Mouse (Mus musculus): Measurements from ENCODE around the gene Ttll1. TPM values are rescaled to one million over a fixed set of nuclear protein-coding genes. Genes with fewer than 3 reads are reported as not detected.

The Ttll1 gene
- polyA plus RNA-seq, 1 experiment from 2014 or later: 74.7 TPM

DNA sequence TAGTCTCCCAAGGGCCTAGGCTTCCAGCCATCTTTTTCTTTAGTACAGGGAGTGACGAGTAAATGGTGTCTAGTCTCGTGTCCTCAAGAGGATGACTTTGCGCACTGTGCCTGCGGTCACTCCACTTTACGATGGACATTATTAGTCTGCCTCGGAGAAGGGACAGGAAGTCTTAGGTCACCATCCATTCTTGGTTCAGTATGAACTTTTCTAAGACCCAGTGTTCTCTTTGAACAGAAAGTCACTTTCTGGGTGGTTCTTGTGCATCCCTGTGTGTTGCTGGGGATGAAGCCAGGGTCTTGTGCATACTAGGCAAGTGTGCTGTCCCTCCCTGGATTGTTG is 25.2 kb upstream of the Ttll1 start:
- ATAC-seq (ENCODE audit: low FRiP score) (no peak), DNase-seq (ENCODE audit: low spot score) (no peak)
- H3K4me2 ChIP-seq (replicated peaks): no peak overlapping the region
- WGBS: 90% methylated on average over 6 of the region's 6 CpGs
- H3K27ac ChIP-seq: no peak overlapping the region
- no peak overlapping the region for H3K9ac ChIP-seq
- H3K4me1 ChIP-seq (replicated peaks; ENCODE audit: control insufficient read depth, insufficient read depth, low read length): no peaks in the 10 kb centered on the region
- no peak overlapping the region for H3K4me3 ChIP-seq (replicated peaks; ENCODE audit: low read length)
- no peaks in the 10 kb centered on the region for H3K9me3 ChIP-seq (ENCODE audit: control insufficient read depth, low read length)
- H3K27me3 ChIP-seq (ENCODE audit: control insufficient read depth, insufficient read depth, low read length): no peaks in the 10 kb centered on the region
- H3K36me3 ChIP-seq (replicated peaks; ENCODE audit: control insufficient read depth, insufficient read depth): no peaks in the 10 kb centered on the region

- H3K4me1 ChIP-seq (replicated peaks; ENCODE audit: control insufficient read depth, insufficient read depth, low read length): no peaks in the 10 kb centered on the region
- no peak overlapping the region for H3K9ac ChIP-seq
- H3K4me3 ChIP-seq (replicated peaks; ENCODE audit: low read length): no peak overlapping the region
- no peaks in the 10 kb centered on the region for H3K9me3 ChIP-seq (ENCODE audit: control insufficient read depth, low read length)
- WGBS: 81% methylated on average over 17 of the region's 17 CpGs
- no peak overlapping the region for H3K4me2 ChIP-seq (replicated peaks)
- DNase-seq (ENCODE audit: low spot score) (no peak), ATAC-seq (ENCODE audit: low FRiP score) (no peak)
- H3K36me3 ChIP-seq (replicated peaks; ENCODE audit: control insufficient read depth, insufficient read depth): no peaks in the 10 kb centered on the region
- no peaks in the 10 kb centered on the region for H3K27me3 ChIP-seq (ENCODE audit: control insufficient read depth, insufficient read depth, low read length)
- no peak overlapping the region for H3K27ac ChIP-seq
These were observed 24.5 kb upstream of the Ttll1 start for GRCm38 (mm10) chr15:83534960-83535889.

DNA sequence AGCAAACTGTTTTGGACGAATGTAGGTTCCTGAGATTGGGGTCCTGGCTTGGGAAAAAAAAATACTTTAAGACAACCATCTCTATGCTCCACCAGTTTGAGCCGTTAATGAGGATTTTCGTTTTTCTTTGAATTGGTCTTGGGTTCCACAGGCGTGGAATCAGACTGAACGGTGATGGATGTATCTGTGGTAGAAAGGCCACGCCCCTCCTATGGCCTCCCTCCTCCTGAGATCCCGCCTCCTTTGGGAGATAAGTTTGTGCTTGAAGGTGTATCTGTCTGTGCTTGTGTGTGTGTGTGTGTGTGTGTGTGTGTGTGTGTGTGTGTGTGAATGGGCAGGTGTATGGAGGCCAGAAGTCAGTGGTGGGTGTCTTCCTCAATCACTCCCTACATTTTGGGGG is 21.9 kb upstream of the Ttll1 start:
- Histone ChIP-seq H3K4me1 (replicated peaks; ENCODE audit: control insufficient read depth, insufficient read depth, low read length) (no peaks in the 10 kb centered on the region), H3K4me3 (replicated peaks; ENCODE audit: low read length) (no peak overlapping the region), H3K27ac (no peak overlapping the region), H3K9ac (no peak overlapping the region), H3K4me2 (replicated peaks) (no peak overlapping the region), H3K9me3 (ENCODE audit: control insufficient read depth, low read length) (no peaks in the 10 kb centered on the region), H3K36me3 (replicated peaks; ENCODE audit: control insufficient read depth, insufficient read depth) (no peaks in the 10 kb centered on the region), H3K27me3 (ENCODE audit: control insufficient read depth, insufficient read depth, low read length) (peaks cover 7% of the 10 kb centered on the region)
- DNase-seq (ENCODE audit: low spot score) (no peak), ATAC-seq (ENCODE audit: low FRiP score) (no peak)
- 81% methylated on average over 7 of the region's 7 CpGs for WGBS

GRCm38 (mm10) chr15:83531961-83532469 is 21.3 kb upstream of the Ttll1 start:
- no peak for ATAC-seq (ENCODE audit: low FRiP score)
- Histone ChIP-seq H3K27ac (no peak overlapping the region), H3K36me3 (replicated peaks; ENCODE audit: control insufficient read depth, insufficient read depth) (no peaks in the 10 kb centered on the region), H3K27me3 (ENCODE audit: control insufficient read depth, insufficient read depth, low read length) (peaks cover 13% of the 10 kb centered on the region), H3K9ac (no peak overlapping the region), H3K4me1 (replicated peaks; ENCODE audit: control insufficient read depth, insufficient read depth, low read length) (no peaks in the 10 kb centered on the region), H3K4me2 (replicated peaks) (no peak overlapping the region), H3K4me3 (replicated peaks; ENCODE audit: low read length) (no peak overlapping the region), H3K9me3 (ENCODE audit: control insufficient read depth, low read length) (no peaks in the 10 kb centered on the region)
- 88% methylated on average over 5 of the region's 5 CpGs for WGBS
- no peak for DNase-seq (ENCODE audit: low spot score)

DNA sequence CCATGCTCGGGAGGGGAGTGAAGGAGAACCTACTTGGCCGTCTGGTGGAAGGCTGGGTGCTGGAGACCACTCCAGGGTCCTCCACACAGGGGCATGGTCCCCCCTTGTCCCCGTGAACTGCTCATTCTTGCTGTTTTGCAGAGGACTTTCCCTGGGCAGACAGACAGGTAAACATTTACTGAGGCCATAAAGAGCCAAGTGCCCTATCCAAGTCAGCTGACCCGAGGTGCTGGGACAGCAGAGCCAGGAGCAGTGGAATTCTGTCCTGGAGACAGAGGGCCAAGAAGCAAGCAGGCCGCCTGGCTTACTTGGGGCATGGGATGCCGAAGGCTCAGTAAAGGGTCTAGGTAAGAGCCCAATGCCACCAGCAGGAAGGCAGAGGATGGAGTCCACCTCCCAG is 20.0 kb upstream of the Ttll1 start:
- Histone ChIP-seq H3K4me3 (replicated peaks; ENCODE audit: low read length) (no peak overlapping the region), H3K27ac (no peak overlapping the region), H3K9me3 (ENCODE audit: control insufficient read depth, low read length) (no peaks in the 10 kb centered on the region), H3K9ac (no peak overlapping the region), H3K36me3 (replicated peaks; ENCODE audit: control insufficient read depth, insufficient read depth) (no peaks in the 10 kb centered on the region), H3K4me1 (replicated peaks; ENCODE audit: control insufficient read depth, insufficient read depth, low read length) (no peaks in the 10 kb centered on the region), H3K4me2 (replicated peaks) (no peak overlapping the region), H3K27me3 (ENCODE audit: control insufficient read depth, insufficient read depth, low read length) (peaks cover 25% of the 10 kb centered on the region)
- DNase-seq (ENCODE audit: low spot score) (no peak), ATAC-seq (ENCODE audit: low FRiP score) (no peak)
- 85% methylated on average over 6 of the region's 6 CpGs for WGBS

DNA sequence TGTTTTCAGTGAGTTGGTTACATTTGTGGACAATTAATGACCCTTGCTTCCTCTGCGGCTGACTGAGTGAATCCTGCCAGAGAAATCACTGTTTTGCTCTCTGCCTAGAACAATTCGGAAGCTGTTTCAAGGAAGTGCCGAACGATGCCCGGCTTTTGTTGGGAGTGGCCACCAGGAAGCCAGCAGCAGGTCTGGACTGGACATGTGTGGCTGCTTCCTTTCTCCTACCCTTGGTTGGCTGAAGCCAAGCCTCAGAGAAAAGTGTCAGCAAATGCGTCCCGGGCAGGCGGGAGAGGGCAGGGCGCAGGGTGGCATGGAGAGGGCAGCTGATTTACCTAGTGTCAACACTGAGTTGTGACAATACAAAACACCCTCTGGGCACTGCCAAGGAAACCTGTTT is 19.5 kb upstream of the Ttll1 start:
- Histone ChIP-seq H3K27me3 (ENCODE audit: control insufficient read depth, insufficient read depth, low read length) (peaks cover 30% of the 10 kb centered on the region), H3K36me3 (replicated peaks; ENCODE audit: control insufficient read depth, insufficient read depth) (no peaks in the 10 kb centered on the region), H3K4me1 (replicated peaks; ENCODE audit: control insufficient read depth, insufficient read depth, low read length) (no peaks in the 10 kb centered on the region), H3K9me3 (ENCODE audit: control insufficient read depth, low read length) (no peaks in the 10 kb centered on the region), H3K4me3 (replicated peaks; ENCODE audit: low read length) (no peak overlapping the region), H3K4me2 (replicated peaks) (no peak overlapping the region), H3K27ac (no peak overlapping the region), H3K9ac (no peak overlapping the region)
- 89% methylated on average over 9 of the region's 9 CpGs for WGBS
- DNase-seq (ENCODE audit: low spot score) (no peak), ATAC-seq (ENCODE audit: low FRiP score) (no peak)

GRCm38 (mm10) chr15:83529765-83530164 is 19.1 kb upstream of the Ttll1 start:
- H3K9me3 ChIP-seq (ENCODE audit: control insufficient read depth, low read length): no peaks in the 10 kb centered on the region
- no peak overlapping the region for H3K27ac ChIP-seq
- no peak overlapping the region for H3K4me3 ChIP-seq (replicated peaks; ENCODE audit: low read length)
- ATAC-seq (ENCODE audit: low FRiP score) (no peak), DNase-seq (ENCODE audit: low spot score) (no peak)
- H3K36me3 ChIP-seq (replicated peaks; ENCODE audit: control insufficient read depth, insufficient read depth): no peaks in the 10 kb centered on the region
- peaks cover 32% of the 10 kb centered on the region for H3K27me3 ChIP-seq (ENCODE audit: control insufficient read depth, insufficient read depth, low read length)
- WGBS: 88% methylated on average over 5 of the region's 5 CpGs
- H3K4me2 ChIP-seq (replicated peaks): no peak overlapping the region
- H3K4me1 ChIP-seq (replicated peaks; ENCODE audit: control insufficient read depth, insufficient read depth, low read length): no peaks in the 10 kb centered on the region
- no peak overlapping the region for H3K9ac ChIP-seq

GRCm38 (mm10) chr15:83528892-83529291 is 18.2 kb upstream of the Ttll1 start:
- H3K9me3 ChIP-seq (ENCODE audit: control insufficient read depth, low read length): no peaks in the 10 kb centered on the region
- no peaks in the 10 kb centered on the region for H3K36me3 ChIP-seq (replicated peaks; ENCODE audit: control insufficient read depth, insufficient read depth)
- no peak overlapping the region for H3K9ac ChIP-seq
- DNase-seq (ENCODE audit: low spot score) (no peak), ATAC-seq (ENCODE audit: low FRiP score) (no peak)
- 0 out of 2 replicates have a peak, but pooled peaks cover under 1% of the 10 kb centered on the region for H3K4me1 ChIP-seq (replicated peaks; ENCODE audit: control insufficient read depth, insufficient read depth, low read length)
- WGBS: 73% methylated on average over 4 of the region's 4 CpGs
- no peak overlapping the region for H3K27ac ChIP-seq
- H3K4me2 ChIP-seq (replicated peaks): no peak overlapping the region
- no peak overlapping the region for H3K4me3 ChIP-seq (replicated peaks; ENCODE audit: low read length)
- peaks cover 32% of the 10 kb centered on the region for H3K27me3 ChIP-seq (ENCODE audit: control insufficient read depth, insufficient read depth, low read length)

GRCm38 (mm10) chr15:83527747-83528146 is 17.1 kb upstream of the Ttll1 start:
- DNase-seq (ENCODE audit: low spot score) (no peak), ATAC-seq (ENCODE audit: low FRiP score) (no peak)
- H3K4me1 ChIP-seq (replicated peaks; ENCODE audit: control insufficient read depth, insufficient read depth, low read length): peaks cover 10% of the 10 kb centered on the region; the same call in 1 of the 2 replicates
- H3K9ac ChIP-seq: no peak overlapping the region
- H3K36me3 ChIP-seq (replicated peaks; ENCODE audit: control insufficient read depth, insufficient read depth): no peaks in the 10 kb centered on the region
- H3K27me3 ChIP-seq (ENCODE audit: control insufficient read depth, insufficient read depth, low read length): peaks cover 32% of the 10 kb centered on the region
- no peak overlapping the region for H3K4me3 ChIP-seq (replicated peaks; ENCODE audit: low read length)
- no peak overlapping the region for H3K27ac ChIP-seq
- no peak overlapping the region for H3K4me2 ChIP-seq (replicated peaks)
- WGBS: 63% methylated on average over 2 of the region's 2 CpGs
- no peaks in the 10 kb centered on the region for H3K9me3 ChIP-seq (ENCODE audit: control insufficient read depth, low read length)
